Mouse (Mus musculus): ENCODE measurements at regions not wholly inside any gene's neighbourhood (a gene's known extent, or its start where the extent isn't known, plus 50 kb on each side); places are given as distances from the start of the nearest gene placed in this dataset.

DNA sequence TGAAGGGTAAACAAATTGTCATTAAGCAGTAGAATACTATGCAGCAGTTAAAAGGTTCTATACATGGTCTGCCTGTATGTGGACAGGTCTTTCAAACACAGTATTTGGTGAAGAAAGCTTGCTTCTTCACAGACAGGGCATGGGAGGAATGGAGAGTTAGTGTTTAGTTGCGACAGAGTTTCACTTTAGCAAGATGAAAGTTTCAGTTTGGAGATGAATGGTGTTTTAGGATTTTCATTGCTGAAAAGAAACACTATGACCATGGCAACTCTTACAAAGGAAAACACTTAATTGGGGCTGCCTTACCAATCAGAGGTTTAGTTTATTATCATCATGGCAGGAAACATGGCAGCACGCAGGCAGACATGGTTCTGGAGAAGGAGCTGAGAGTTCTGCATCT lies 162.2 kb upstream of the Id2 start:
- TF ChIP-seq CTCF (IDR thresholded peaks at IDR 0.05; ENCODE audit: low read depth) (no peak), EP300 (optimal IDR thresholded peaks at IDR 0.05) (no peak)

Data from stomach, postnatal 0 days (tissue).